Mouse (Mus musculus): ENCODE data around the gene Cblb. TPM values are rescaled to one million over a fixed set of nuclear protein-coding genes. Genes with fewer than 3 reads are reported as not detected.

Gene Cblb
- polyA plus RNA-seq, 1 experiment: 6.8 TPM

DNA sequence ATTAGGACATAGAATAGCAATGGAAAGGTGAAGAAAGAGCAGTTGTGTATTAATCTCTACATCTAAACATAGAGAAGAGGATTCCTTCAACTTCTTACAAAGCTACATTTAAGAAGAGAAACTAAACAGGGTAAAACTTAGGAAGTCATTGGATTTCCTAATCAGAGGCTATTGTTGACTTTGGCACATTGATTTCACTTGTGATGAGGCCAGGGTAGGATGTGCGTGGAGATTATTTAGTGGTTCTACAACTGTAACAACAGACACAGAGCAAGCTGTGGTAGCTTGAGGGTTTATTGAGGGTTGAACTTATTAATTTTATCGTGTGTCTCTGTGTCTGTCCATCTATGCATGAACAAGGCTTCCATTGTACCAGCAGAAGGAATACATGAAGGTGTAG lies 7.8 kb downstream of the Cblb start:
- H3K36me3 ChIP-seq (ENCODE audit: control insufficient read depth, insufficient read depth): peaks cover 50% of the 10 kb centered on the region
- peaks cover 76% of the 10 kb centered on the region for H3K79me3 ChIP-seq (ENCODE audit: low read depth)
- no peaks in the 10 kb centered on the region for H3K27me3 ChIP-seq (ENCODE audit: control insufficient read depth, insufficient read depth, insufficient read length)
- no peak overlapping the region for H3ac ChIP-seq (ENCODE audit: control insufficient read depth, insufficient read length, low read depth)
- no peak overlapping the region for H3K4me3 ChIP-seq (ENCODE audit: insufficient read depth, poor library complexity, severe bottlenecking)
- no peak for TF ChIP-seq MYOG (IDR thresholded peaks at IDR 0.05; ENCODE audit: control insufficient read depth, extremely low read depth, insufficient read length)
- TF ChIP-seq MAX (IDR thresholded peaks at IDR 0.05): no peak
- no peak for TF ChIP-seq USF1 (IDR thresholded peaks at IDR 0.05; ENCODE audit: low read depth)
- no peak for TF ChIP-seq FOSL1 (IDR thresholded peaks at IDR 0.05; ENCODE audit: insufficient read depth, low read length, poor library complexity, severe bottlenecking)
- no peak for TF ChIP-seq CTCF (IDR thresholded peaks at IDR 0.05; ENCODE audit: control insufficient read depth, insufficient read depth, insufficient read length)
- no peak for TF ChIP-seq MYOD1 (IDR thresholded peaks at IDR 0.05; ENCODE audit: control insufficient read depth, insufficient read length, low read depth)
- TF ChIP-seq CEBPB (IDR thresholded peaks at IDR 0.05; ENCODE audit: low read depth): no peak
- H3K79me2 ChIP-seq (ENCODE audit: control insufficient read depth, insufficient read depth): peaks cover 87% of the 10 kb centered on the region

- no peaks in the 10 kb centered on the region for H3K27me3 ChIP-seq (ENCODE audit: control insufficient read depth, insufficient read depth, insufficient read length)
- H3K79me3 ChIP-seq (ENCODE audit: low read depth): peaks cover 87% of the 10 kb centered on the region
- no peak overlapping the region for H3K4me3 ChIP-seq (ENCODE audit: insufficient read depth, poor library complexity, severe bottlenecking)
- no peak overlapping the region for H3ac ChIP-seq (ENCODE audit: control insufficient read depth, insufficient read length, low read depth)
- peaks cover 44% of the 10 kb centered on the region for H3K36me3 ChIP-seq (ENCODE audit: control insufficient read depth, insufficient read depth)
- peaks cover 100% of the 10 kb centered on the region for H3K79me2 ChIP-seq (ENCODE audit: control insufficient read depth, insufficient read depth)
- TF ChIP-seq USF1 (IDR thresholded peaks at IDR 0.05; ENCODE audit: low read depth) (no peak), CEBPB (IDR thresholded peaks at IDR 0.05; ENCODE audit: low read depth) (no peak), MAX (IDR thresholded peaks at IDR 0.05) (no peak), CTCF (IDR thresholded peaks at IDR 0.05; ENCODE audit: control insufficient read depth, insufficient read depth, insufficient read length) (no peak), MYOD1 (IDR thresholded peaks at IDR 0.05; ENCODE audit: control insufficient read depth, insufficient read length, low read depth) (no peak), FOSL1 (IDR thresholded peaks at IDR 0.05; ENCODE audit: insufficient read depth, low read length, poor library complexity, severe bottlenecking) (no peak), MYOG (IDR thresholded peaks at IDR 0.05; ENCODE audit: control insufficient read depth, extremely low read depth, insufficient read length) (no peak)
These were observed 9.9 kb downstream of the Cblb start for GRCm38 (mm10) chr16:52040937-52041336.

- peaks cover 77% of the 10 kb centered on the region for H3K79me3 ChIP-seq (ENCODE audit: low read depth)
- H3K27me3 ChIP-seq (ENCODE audit: control insufficient read depth, insufficient read depth, insufficient read length): no peaks in the 10 kb centered on the region
- no peak overlapping the region for H3K4me3 ChIP-seq (ENCODE audit: insufficient read depth, poor library complexity, severe bottlenecking)
- H3K36me3 ChIP-seq (ENCODE audit: control insufficient read depth, insufficient read depth): peaks cover 44% of the 10 kb centered on the region
- H3ac ChIP-seq (ENCODE audit: control insufficient read depth, insufficient read length, low read depth): no peak overlapping the region
- no peak for TF ChIP-seq CTCF (IDR thresholded peaks at IDR 0.05; ENCODE audit: control insufficient read depth, insufficient read depth, insufficient read length)
- no peak for TF ChIP-seq MYOG (IDR thresholded peaks at IDR 0.05; ENCODE audit: control insufficient read depth, extremely low read depth, insufficient read length)
- TF ChIP-seq USF1 (IDR thresholded peaks at IDR 0.05; ENCODE audit: low read depth): no peak
- no peak for TF ChIP-seq FOSL1 (IDR thresholded peaks at IDR 0.05; ENCODE audit: insufficient read depth, low read length, poor library complexity, severe bottlenecking)
- no peak for TF ChIP-seq MAX (IDR thresholded peaks at IDR 0.05)
- no peak for TF ChIP-seq MYOD1 (IDR thresholded peaks at IDR 0.05; ENCODE audit: control insufficient read depth, insufficient read length, low read depth)
- no peak for TF ChIP-seq CEBPB (IDR thresholded peaks at IDR 0.05; ENCODE audit: low read depth)
- peaks cover 98% of the 10 kb centered on the region for H3K79me2 ChIP-seq (ENCODE audit: control insufficient read depth, insufficient read depth)
These were observed 11.8 kb downstream of the Cblb start for GRCm38 (mm10) chr16:52042667-52043379.

DNA sequence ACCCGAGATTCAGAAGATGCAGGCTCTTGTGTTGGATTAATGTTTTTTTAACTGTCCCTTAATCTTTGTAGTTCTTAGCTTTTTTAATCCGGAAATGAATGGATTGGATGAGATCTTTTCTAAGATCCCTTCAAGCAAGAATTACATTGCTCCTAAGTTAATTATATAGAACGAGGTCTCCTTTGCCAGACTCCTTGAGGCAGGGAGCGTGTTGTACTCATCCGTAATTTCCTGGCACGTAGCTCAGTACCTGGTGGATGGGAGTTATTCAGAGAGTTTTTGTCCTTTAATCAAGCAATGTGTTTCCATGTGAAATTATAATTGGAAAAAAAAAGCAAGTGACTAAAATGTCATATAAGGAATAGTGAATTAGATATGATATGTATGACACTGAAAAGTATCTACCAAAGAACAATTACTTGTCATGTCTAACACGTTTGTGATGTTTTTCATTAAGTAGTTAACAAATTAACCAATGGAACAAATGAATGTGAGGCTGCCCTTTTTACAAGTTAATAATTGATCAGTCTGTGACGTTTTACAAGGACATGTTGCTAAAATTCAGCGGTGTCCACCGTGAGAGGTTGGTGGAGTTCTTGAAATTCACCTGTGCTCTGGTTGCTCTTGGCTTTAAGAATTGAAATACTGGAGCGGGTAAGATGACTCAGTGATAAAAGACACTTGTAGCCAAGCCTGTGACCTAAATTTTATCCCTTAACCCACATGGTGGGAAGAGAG lies 12.5 kb downstream of the Cblb start:
- Histone ChIP-seq H3K79me2 (ENCODE audit: control insufficient read depth, insufficient read depth) (peaks cover 98% of the 10 kb centered on the region), H3K27me3 (ENCODE audit: control insufficient read depth, insufficient read depth, insufficient read length) (no peaks in the 10 kb centered on the region), H3K36me3 (ENCODE audit: control insufficient read depth, insufficient read depth) (peaks cover 46% of the 10 kb centered on the region), H3ac (ENCODE audit: control insufficient read depth, insufficient read length, low read depth) (no peak overlapping the region), H3K79me3 (ENCODE audit: low read depth) (peaks cover 73% of the 10 kb centered on the region), H3K4me3 (ENCODE audit: insufficient read depth, poor library complexity, severe bottlenecking) (no peak overlapping the region)
- no peak for TF ChIP-seq CTCF (IDR thresholded peaks at IDR 0.05; ENCODE audit: control insufficient read depth, insufficient read depth, insufficient read length)
- TF ChIP-seq MYOD1 (IDR thresholded peaks at IDR 0.05; ENCODE audit: control insufficient read depth, insufficient read length, low read depth): no peak
- no peak for TF ChIP-seq FOSL1 (IDR thresholded peaks at IDR 0.05; ENCODE audit: insufficient read depth, low read length, poor library complexity, severe bottlenecking)
- no peak for TF ChIP-seq CEBPB (IDR thresholded peaks at IDR 0.05; ENCODE audit: low read depth)
- no peak for TF ChIP-seq MYOG (IDR thresholded peaks at IDR 0.05; ENCODE audit: control insufficient read depth, extremely low read depth, insufficient read length)
- TF ChIP-seq MAX (IDR thresholded peaks at IDR 0.05): no peak
- TF ChIP-seq USF1 (IDR thresholded peaks at IDR 0.05; ENCODE audit: low read depth): no peak

DNA sequence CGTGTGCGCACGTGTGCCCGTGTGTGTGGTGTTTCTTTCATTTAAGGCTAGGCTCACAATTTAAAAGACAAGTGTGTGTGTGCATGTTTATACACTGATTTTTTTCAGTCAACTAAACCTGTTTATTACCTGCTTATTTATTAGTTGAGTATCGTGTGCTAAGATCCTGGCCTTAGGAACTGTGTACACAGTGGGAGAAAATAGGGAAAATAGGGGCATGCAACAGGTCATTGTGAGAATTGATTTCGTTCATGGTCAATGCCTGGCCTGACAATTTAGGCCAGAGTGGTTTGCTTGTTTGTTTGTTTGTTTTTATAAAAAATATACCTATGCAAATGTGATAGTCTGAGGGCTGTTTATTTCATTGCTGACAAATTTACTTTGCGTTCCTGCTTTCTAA lies 13.5 kb downstream of the Cblb start:
- peaks cover 71% of the 10 kb centered on the region for H3K79me3 ChIP-seq (ENCODE audit: low read depth)
- H3ac ChIP-seq (ENCODE audit: control insufficient read depth, insufficient read length, low read depth): no peak overlapping the region
- peaks cover 48% of the 10 kb centered on the region for H3K36me3 ChIP-seq (ENCODE audit: control insufficient read depth, insufficient read depth)
- no peak overlapping the region for H3K4me3 ChIP-seq (ENCODE audit: insufficient read depth, poor library complexity, severe bottlenecking)
- TF ChIP-seq FOSL1 (IDR thresholded peaks at IDR 0.05; ENCODE audit: insufficient read depth, low read length, poor library complexity, severe bottlenecking) (no peak), MAX (IDR thresholded peaks at IDR 0.05) (no peak), CTCF (IDR thresholded peaks at IDR 0.05; ENCODE audit: control insufficient read depth, insufficient read depth, insufficient read length) (no peak), MYOD1 (IDR thresholded peaks at IDR 0.05; ENCODE audit: control insufficient read depth, insufficient read length, low read depth) (no peak)
- peaks cover 98% of the 10 kb centered on the region for H3K79me2 ChIP-seq (ENCODE audit: control insufficient read depth, insufficient read depth)
- H3K27me3 ChIP-seq (ENCODE audit: control insufficient read depth, insufficient read depth, insufficient read length): no peaks in the 10 kb centered on the region
